Mouse (Mus musculus) spleen, adult 2 months (tissue): ENCODE measurements around the gene Fem1b. TPM values are rescaled to one million over a fixed set of nuclear protein-coding genes. Genes with fewer than 3 reads are reported as not detected.
"Not testable (repeated sequence)": the region's sequence is repeated elsewhere in the genome, so short reads cannot be mapped to it uniquely, and the experiment has no call there.

Experiments
- DNase-seq, 2 experiments: peaks; one replicate each; pipeline versions ENCODE4 v3.0.0 to v3.0.0-alpha.2; 2012 to 2021; ENCODE audit warnings: low spot score in 2 of 2, low read depth in 1 of 2
- H3K27ac ChIP-seq: fragments of 200-500 bp; 2 replicates; pipeline ENCODE4 v1.5.1; 2012; ENCODE audit warnings: low read length, inconsistent platforms; ENCODE audit not compliant: insufficient read depth
- H3K27me3 ChIP-seq: fragments of 200-500 bp; 2 replicates; pipeline ENCODE4 v1.6.1; 2012; ENCODE audit warnings: mild to moderate bottlenecking, moderate library complexity, low read length, inconsistent platforms; ENCODE audit not compliant: control insufficient read depth, insufficient read depth
- H3K36me3 ChIP-seq: fragments of 200-500 bp; 2 replicates; pipeline ENCODE4 v1.6.1; 2012; ENCODE audit warnings: mild to moderate bottlenecking, low read length, inconsistent platforms; ENCODE audit not compliant: control insufficient read depth, insufficient read depth
- H3K4me1 ChIP-seq: fragments of 200-500 bp; 2 replicates; pipeline ENCODE4 v1.6.1; 2011; ENCODE audit warnings: inconsistent platforms; ENCODE audit not compliant: control insufficient read depth, insufficient read depth, insufficient read length
- H3K4me3 ChIP-seq: fragments of 200-500 bp; 2 replicates; pipeline ENCODE4 v1.5.1; 2011; ENCODE audit warnings: mild to moderate bottlenecking, inconsistent platforms; ENCODE audit not compliant: insufficient read depth, insufficient read length; ENCODE audit errors: extremely low read depth
- CTCF ChIP-seq: fragments of 200-500 bp; IDR thresholded peaks from 2 replicates; pipeline ENCODE4 v1.5.1; 2011; ENCODE audit warnings: mild to moderate bottlenecking, inconsistent platforms; ENCODE audit not compliant: insufficient read depth, insufficient read length, insufficient replicate concordance; ENCODE audit errors: extremely low read depth
- POLR2A ChIP-seq: fragments of 200-500 bp; IDR thresholded peaks from 2 replicates; pipeline ENCODE4 v1.6.1; 2011; ENCODE audit warnings: low read depth, low read length, inconsistent platforms
- WGBS: fragments of 180-500 bp; shearing (Covaris S2); methylation state at CpG from one replicate; pipeline ENCODE4 v1.1.7; 2018; 5-methylcytosine and 5-hydroxymethylcytosine counted together
- polyA plus RNA-seq: library from polyadenylated mRNA; depleted of rRNA; stranded (reverse); fragments of >200 nt; gene quantifications from 2 replicates; pipeline ENCODE4 v1.2.3, GENCODE M21; 2012

The Fem1b gene
- polyA plus RNA-seq, 1 experiment = 5.3 TPM

- WGBS = under 1% methylated on average over 58 of the region's 58 CpGs
- peak overlapping the region; percentile 98 for H3K27ac ChIP-seq
- no peaks in the 10 kb centered on the region for H3K27me3 ChIP-seq
- peaks cover 8% of the 10 kb centered on the region for H3K4me1 ChIP-seq
- peak; percentile 23 to 29 for DNase-seq
- H3K4me3 ChIP-seq = peak overlapping the region; percentile 95
- no peak for TF ChIP-seq POLR2A
- H3K36me3 ChIP-seq = no peaks in the 10 kb centered on the region
Observed at GRCm38 (mm10) chr9:62810543-62811515, 905 bp downstream of the Fem1b start.

DNA sequence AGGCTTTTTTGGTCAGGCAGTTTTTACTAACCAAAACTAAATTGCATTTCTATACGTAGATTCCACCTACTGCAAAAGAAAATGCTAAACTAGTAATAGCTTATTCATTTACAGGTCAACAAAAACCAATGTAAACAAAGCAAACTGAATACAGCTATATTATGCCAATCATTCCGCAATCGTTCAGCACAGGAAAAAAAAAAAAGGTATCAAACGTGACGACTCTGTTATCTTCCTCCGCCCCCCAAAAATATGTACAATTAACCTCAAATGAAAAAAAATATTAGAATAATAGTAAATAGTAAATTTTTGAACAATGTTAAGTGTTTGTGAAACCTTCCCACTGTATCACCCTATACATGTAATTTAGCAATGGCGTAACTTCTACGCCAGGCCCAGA is 1.6 kb downstream of the Fem1b start:
- Histone ChIP-seq H3K27ac (no peak overlapping the region), H3K4me3 (peak overlapping the region; percentile 95), H3K36me3 (no peaks in the 10 kb centered on the region), H3K4me1 (peaks cover 8% of the 10 kb centered on the region), H3K27me3 (no peaks in the 10 kb centered on the region)
- 38% methylated on average over 8 of the region's 8 CpGs for WGBS
- TF ChIP-seq POLR2A (no peak), CTCF (no peak)
- DNase-seq = no peak

DNA sequence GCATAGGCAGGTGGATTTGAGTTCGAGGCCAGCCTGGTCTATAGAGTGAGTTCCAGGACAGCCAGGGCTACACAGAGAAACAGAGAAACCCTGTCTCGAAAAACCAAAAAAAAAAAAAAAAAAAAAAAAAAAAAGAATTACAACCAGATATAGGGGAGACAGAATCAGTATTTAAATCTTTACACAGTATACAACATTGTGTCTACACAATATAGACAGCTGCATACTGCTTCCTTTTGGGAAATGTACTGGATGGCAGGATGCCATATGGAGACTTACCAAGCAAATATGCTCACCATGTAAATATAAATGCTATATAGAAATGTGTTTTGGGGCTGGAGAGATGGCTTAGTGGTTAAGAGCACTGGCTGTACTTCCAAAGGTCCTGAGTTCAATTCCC is 12.5 kb downstream of the Fem1b start:
- H3K27ac ChIP-seq, DNase-seq, H3K4me1 ChIP-seq, H3K27me3 ChIP-seq, H3K4me3 ChIP-seq, H3K36me3 ChIP-seq: not testable (repeated sequence)
- 98% methylated on average over 2 of the region's 2 CpGs for WGBS

GRCm38 (mm10) chr9:62789856-62790255 is 21.9 kb downstream of the Fem1b start:
- 95% methylated on average over 12 of the region's 12 CpGs for WGBS
- H3K27me3 ChIP-seq = no peaks in the 10 kb centered on the region
- DNase-seq = no peak
- no peaks in the 10 kb centered on the region for H3K4me1 ChIP-seq
- no peak overlapping the region for H3K4me3 ChIP-seq
- no peak overlapping the region for H3K27ac ChIP-seq
- TF ChIP-seq POLR2A (no peak), CTCF (no peak)
- H3K36me3 ChIP-seq = no peaks in the 10 kb centered on the region; the same call in 1 of the 2 replicates

- DNase-seq = no peak
- Histone ChIP-seq H3K36me3 (no peaks in the 10 kb centered on the region), H3K4me3 (no peak overlapping the region), H3K4me1 (no peaks in the 10 kb centered on the region), H3K27me3 (no peaks in the 10 kb centered on the region), H3K27ac (no peak overlapping the region)
- WGBS = 84% methylated on average over 5 of the region's 5 CpGs
- TF ChIP-seq POLR2A (no peak), CTCF (no peak)
Observed at GRCm38 (mm10) chr9:62786721-62787120, 25.0 kb downstream of the Fem1b start.

GRCm38 (mm10) chr9:62784233-62784632 is 27.5 kb downstream of the Fem1b start:
- Histone ChIP-seq H3K27ac (no peak overlapping the region), H3K4me3 (no peak overlapping the region), H3K27me3 (no peaks in the 10 kb centered on the region), H3K4me1 (no peaks in the 10 kb centered on the region), H3K36me3 (no peaks in the 10 kb centered on the region)
- no peak for DNase-seq
- WGBS = 99% methylated on average over 2 of the region's 2 CpGs
- TF ChIP-seq POLR2A (no peak), CTCF (no peak)

DNA sequence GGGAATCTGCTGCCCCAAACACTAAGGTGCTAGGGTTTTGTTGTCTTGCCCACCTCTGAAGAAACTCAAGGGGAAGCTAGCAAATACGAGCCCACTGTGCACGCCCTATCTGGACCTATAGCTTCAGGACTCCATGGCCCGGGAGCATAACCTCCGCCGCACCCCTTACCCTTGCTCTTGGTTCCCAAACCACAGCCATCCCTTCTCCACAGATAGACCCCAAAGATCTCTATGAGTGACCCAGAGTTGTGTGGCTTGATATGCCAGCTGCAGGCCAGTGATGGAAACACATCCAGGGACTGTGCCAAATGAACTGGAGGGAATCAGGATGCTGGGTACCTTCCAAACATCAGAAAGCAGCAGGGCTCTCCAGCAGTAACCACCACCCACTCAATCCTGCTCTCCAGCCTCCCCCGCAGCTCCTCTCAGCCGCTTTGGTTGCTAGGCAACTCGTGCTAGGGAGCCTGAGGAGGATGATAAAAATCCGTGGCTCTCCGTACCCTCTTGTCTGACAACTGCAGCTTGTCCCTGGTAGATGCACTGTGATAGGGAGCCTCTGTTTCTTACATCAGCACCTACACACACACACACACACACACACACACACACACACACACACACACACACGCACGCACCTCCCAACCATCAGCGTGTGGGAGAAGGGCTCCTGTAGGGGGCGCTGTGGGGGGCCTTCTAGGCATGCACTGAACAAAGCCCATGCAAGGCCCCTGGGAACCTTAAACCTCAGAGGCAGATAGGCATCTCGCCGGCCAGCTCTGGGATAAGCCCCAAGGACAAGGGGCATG is 28.6 kb downstream of the Fem1b start:
- no peak for DNase-seq
- WGBS = 78% methylated on average over 16 of the region's 16 CpGs

More for the DNA sequence above, 28.6 kb downstream of the Fem1b start:
- Histone ChIP-seq H3K27ac (no peak overlapping the region), H3K4me1 (no peaks in the 10 kb centered on the region), H3K36me3 (no peaks in the 10 kb centered on the region), H3K4me3 (no peak overlapping the region), H3K27me3 (no peaks in the 10 kb centered on the region)
- TF ChIP-seq CTCF = no peak
- no peak for TF ChIP-seq POLR2A
